Mouse (Mus musculus): ENCODE measurements around the gene Sun1. TPM values are rescaled to one million over a fixed set of nuclear protein-coding genes. Genes with fewer than 3 reads are reported as not detected.

Sun1 gene
- polyA plus RNA-seq (2012; rRNA removed): 71.3 and 75.2 TPM in 2 replicates

GRCm38 (mm10) chr5:139199995-139200769 is at the start of gene Sun1:
Sun1 (plus strand) TSS chr5:139200637.

GRCm38 (mm10) chr5:139252081-139252909 is 51.9 kb downstream of the Sun1 start, which contains the start of gene Get4:
Get4 (plus strand) TSS chr5:139252324.

Other genes starting within 250 kb of the Sun1 start
- 10.9 and 16.0 TPM in 2 replicates for gene Pdgfa, start 203.3 kb upstream of the Sun1 start, polyA plus RNA-seq (2012; rRNA removed)
- 150 and 156 TPM in 2 replicates for gene Prkar1b, start 50.6 kb upstream of the Sun1 start, polyA plus RNA-seq (2012; rRNA removed)
- gene Dnaaf5, start 50.4 kb upstream of the Sun1 start, polyA plus RNA-seq (2012; rRNA removed): 11.2 and 11.5 TPM in 2 replicates
- 108 and 115 TPM in 2 replicates for gene Get4, start 51.7 kb downstream of the Sun1 start, polyA plus RNA-seq (2012; rRNA removed)
- 34.0 and 40.2 TPM in 2 replicates for gene Adap1, start 125.0 kb downstream of the Sun1 start, polyA plus RNA-seq (2012; rRNA removed)
- 113 and 118 TPM in 2 replicates for gene Cox19, start 150.8 kb downstream of the Sun1 start, polyA plus RNA-seq (2012; rRNA removed)
- 0.09 and 1.9 TPM in 2 replicates for gene Cyp2w1, start 152.0 kb downstream of the Sun1 start, polyA plus RNA-seq (2012; rRNA removed)
- 1.3 and 1.6 TPM in 2 replicates for gene Gpr146, start 177.1 kb downstream of the Sun1 start, polyA plus RNA-seq (2012; rRNA removed)
- gene C130050O18Rik, start 204.6 kb downstream of the Sun1 start, polyA plus RNA-seq (2012; rRNA removed): 0.41 and 1.7 TPM in 2 replicates
- 5.0 and 5.1 TPM in 2 replicates for gene Gper1, start 222.5 kb downstream of the Sun1 start, polyA plus RNA-seq (2012; rRNA removed)

Measured in central nervous system, embryonic 14 days (tissue).